Mouse (Mus musculus): ENCODE measurements around the gene Arhgef2. TPM values are rescaled to one million over a fixed set of nuclear protein-coding genes. Genes with fewer than 3 reads are reported as not detected.
A peak's percentile ranks its signal among the peaks of the same experiment; 100 is the strongest.

The Arhgef2 gene
- total and polyA plus RNA-seq, 2 experiments from 2014 or later = 46.8 to 80.3 TPM

GRCm38 (mm10) chr3:88654621-88655020, 48.9 kb downstream of the Arhgef2 start:
- no peaks in the 10 kb centered on the region for H3K9me3 ChIP-seq (ENCODE audit: low read length)
- ATAC-seq (ENCODE audit: low FRiP score) = no peak
- H3K27me3 ChIP-seq (ENCODE audit: insufficient read depth, low read length) = no peaks in the 10 kb centered on the region
- H3K4me1 ChIP-seq (ENCODE audit: insufficient read depth, low read length) = no peaks in the 10 kb centered on the region
- WGBS = 73% methylated on average over 4 of the region's 4 CpGs
- H3K36me3 ChIP-seq (ENCODE audit: insufficient read depth, low read length) = no peaks in the 10 kb centered on the region
- no peak overlapping the region for H3K27ac ChIP-seq (ENCODE audit: low read depth, low read length)
- no peak overlapping the region for H3K9ac ChIP-seq (replicated peaks; ENCODE audit: low read length, poor library complexity, severe bottlenecking)
- TF ChIP-seq CTCF (IDR thresholded peaks at IDR 0.05) = no peak
- no peak overlapping the region for H3K4me3 ChIP-seq (ENCODE audit: low read depth, low read length)
- H3K4me2 ChIP-seq (ENCODE audit: low read depth, low read length, poor library complexity, severe bottlenecking) = no peak overlapping the region
- no peak for DNase-seq (ENCODE audit: low spot score)

DNA sequence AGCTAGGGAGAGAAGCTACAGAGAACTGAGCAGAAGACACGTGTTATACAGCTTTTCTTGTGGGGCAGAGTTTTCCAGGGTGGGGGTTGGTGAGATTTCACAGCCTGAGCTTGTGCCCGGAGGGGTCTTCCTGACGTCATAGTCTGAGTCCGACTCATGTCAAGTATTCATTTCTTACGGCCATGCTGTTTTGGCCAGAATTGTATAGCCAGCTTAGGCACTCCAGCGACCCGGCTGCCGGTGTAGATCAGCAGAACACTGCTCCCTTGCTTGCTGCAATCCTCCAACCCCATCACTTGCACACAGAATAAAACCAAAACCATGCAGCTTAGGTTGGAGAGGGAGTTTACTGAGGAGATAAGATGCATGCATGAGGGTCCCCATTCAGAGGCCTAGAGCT, 49.9 kb downstream of the Arhgef2 start:
- Histone ChIP-seq H3K9ac (replicated peaks; ENCODE audit: low read length, poor library complexity, severe bottlenecking) (no peak overlapping the region), H3K36me3 (ENCODE audit: insufficient read depth, low read length) (no peaks in the 10 kb centered on the region), H3K4me3 (ENCODE audit: low read depth, low read length) (no peak overlapping the region), H3K27me3 (ENCODE audit: insufficient read depth, low read length) (no peaks in the 10 kb centered on the region), H3K27ac (ENCODE audit: low read depth, low read length) (no peak overlapping the region), H3K9me3 (ENCODE audit: low read length) (no peaks in the 10 kb centered on the region), H3K4me1 (ENCODE audit: insufficient read depth, low read length) (no peaks in the 10 kb centered on the region), H3K4me2 (ENCODE audit: low read depth, low read length, poor library complexity, severe bottlenecking) (no peak overlapping the region)
- no peak for DNase-seq (ENCODE audit: low spot score)
- no peak for TF ChIP-seq CTCF (IDR thresholded peaks at IDR 0.05)
- ATAC-seq (ENCODE audit: low FRiP score) = no peak
- 81% methylated on average over 8 of the region's 8 CpGs for WGBS

DNA sequence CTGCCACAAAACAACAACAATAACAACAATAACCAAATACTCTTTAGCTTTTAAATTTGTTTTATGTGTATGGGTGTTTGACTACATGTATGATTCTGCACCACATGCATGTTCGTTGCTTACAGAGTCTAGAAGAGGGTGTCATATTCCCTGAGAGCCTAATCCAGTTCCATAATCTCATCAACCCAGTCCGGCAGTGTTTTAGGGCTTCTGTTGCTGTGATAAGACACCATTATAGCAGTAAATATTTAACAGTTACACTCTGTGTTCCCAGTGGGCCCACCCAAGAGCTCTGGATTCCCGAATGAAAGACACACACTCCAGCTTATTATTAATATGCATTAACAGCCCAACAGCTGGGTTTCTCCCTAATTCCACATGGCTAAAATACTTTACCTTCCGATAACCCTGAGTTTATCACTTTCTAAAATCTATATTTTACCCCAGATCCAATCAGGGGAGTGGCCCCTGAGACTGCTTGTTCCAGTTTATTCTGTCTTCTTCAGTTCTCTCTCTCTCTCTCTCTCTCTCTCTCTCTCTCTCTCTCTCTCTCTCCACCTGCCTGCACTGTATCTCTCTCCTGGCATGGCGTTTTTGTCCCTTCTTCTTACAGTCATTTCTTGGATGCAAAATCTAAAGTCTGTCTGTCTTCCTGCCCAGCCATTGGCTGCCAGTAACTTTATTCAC, 52.8 kb downstream of the Arhgef2 start:
- no peak for ATAC-seq (ENCODE audit: low FRiP score)
- Histone ChIP-seq H3K9me3 (ENCODE audit: low read length) (no peaks in the 10 kb centered on the region), H3K27me3 (ENCODE audit: insufficient read depth, low read length) (no peaks in the 10 kb centered on the region), H3K4me3 (ENCODE audit: low read depth, low read length) (no peak overlapping the region), H3K36me3 (ENCODE audit: insufficient read depth, low read length) (no peaks in the 10 kb centered on the region), H3K9ac (replicated peaks; ENCODE audit: low read length, poor library complexity, severe bottlenecking) (no peak overlapping the region), H3K4me2 (ENCODE audit: low read depth, low read length, poor library complexity, severe bottlenecking) (no peak overlapping the region), H3K27ac (ENCODE audit: low read depth, low read length) (no peak overlapping the region), H3K4me1 (ENCODE audit: insufficient read depth, low read length) (no peaks in the 10 kb centered on the region)
- 69% methylated on average over 5 of the region's 5 CpGs for WGBS
- TF ChIP-seq CTCF (IDR thresholded peaks at IDR 0.05) = no peak
- no peak for DNase-seq (ENCODE audit: low spot score)

GRCm38 (mm10) chr3:88659798-88660197, 54.0 kb downstream of the Arhgef2 start:
- Histone ChIP-seq H3K4me2 (ENCODE audit: low read depth, low read length, poor library complexity, severe bottlenecking) (no peak overlapping the region), H3K27ac (ENCODE audit: low read depth, low read length) (no peak overlapping the region), H3K27me3 (ENCODE audit: insufficient read depth, low read length) (no peaks in the 10 kb centered on the region), H3K9me3 (ENCODE audit: low read length) (no peaks in the 10 kb centered on the region), H3K9ac (replicated peaks; ENCODE audit: low read length, poor library complexity, severe bottlenecking) (no peak overlapping the region), H3K4me3 (ENCODE audit: low read depth, low read length) (no peak overlapping the region), H3K4me1 (ENCODE audit: insufficient read depth, low read length) (no peaks in the 10 kb centered on the region), H3K36me3 (ENCODE audit: insufficient read depth, low read length) (no peaks in the 10 kb centered on the region)
- ATAC-seq (ENCODE audit: low FRiP score) (no peak), DNase-seq (ENCODE audit: low spot score) (no peak)
- no peak for TF ChIP-seq CTCF (IDR thresholded peaks at IDR 0.05)
- WGBS = 51% methylated on average over 6 of the region's 6 CpGs

GRCm38 (mm10) chr3:88664095-88664494, 58.3 kb downstream of the Arhgef2 start:
- DNase-seq (ENCODE audit: low spot score) (no peak), ATAC-seq (ENCODE audit: low FRiP score) (no peak)
- H3K36me3 ChIP-seq (ENCODE audit: insufficient read depth, low read length) = no peaks in the 10 kb centered on the region
- no peak overlapping the region for H3K4me2 ChIP-seq (ENCODE audit: low read depth, low read length, poor library complexity, severe bottlenecking)
- H3K9ac ChIP-seq (replicated peaks; ENCODE audit: low read length, poor library complexity, severe bottlenecking) = no peak overlapping the region
- WGBS = 86% methylated on average over 4 of the region's 4 CpGs
- no peaks in the 10 kb centered on the region for H3K27me3 ChIP-seq (ENCODE audit: insufficient read depth, low read length)
- H3K9me3 ChIP-seq (ENCODE audit: low read length) = no peaks in the 10 kb centered on the region
- no peak overlapping the region for H3K4me3 ChIP-seq (ENCODE audit: low read depth, low read length)
- TF ChIP-seq CTCF (IDR thresholded peaks at IDR 0.05) = no peak
- no peak overlapping the region for H3K27ac ChIP-seq (ENCODE audit: low read depth, low read length)
- H3K4me1 ChIP-seq (ENCODE audit: insufficient read depth, low read length) = no peaks in the 10 kb centered on the region

GRCm38 (mm10) chr3:88677399-88677798, 71.6 kb downstream of the Arhgef2 start:
- Histone ChIP-seq H3K4me3 (ENCODE audit: low read depth, low read length) (peak overlapping the region; percentile 30), H3K27me3 (ENCODE audit: insufficient read depth, low read length) (no peaks in the 10 kb centered on the region), H3K4me1 (ENCODE audit: insufficient read depth, low read length) (no peaks in the 10 kb centered on the region), H3K27ac (ENCODE audit: low read depth, low read length) (no peak overlapping the region), H3K9me3 (ENCODE audit: low read length) (no peaks in the 10 kb centered on the region), H3K36me3 (ENCODE audit: insufficient read depth, low read length) (no peaks in the 10 kb centered on the region), H3K9ac (replicated peaks; ENCODE audit: low read length, poor library complexity, severe bottlenecking) (peak overlapping the region; percentile 39; the same call in 1 of the 2 replicates), H3K4me2 (ENCODE audit: low read depth, low read length, poor library complexity, severe bottlenecking) (peak overlapping the region; percentile 61)
- DNase-seq (ENCODE audit: low spot score) (peak; percentile 90), ATAC-seq (ENCODE audit: low FRiP score) (no peak)
- 9% methylated on average over 11 of the region's 11 CpGs for WGBS
- TF ChIP-seq CTCF (IDR thresholded peaks at IDR 0.05) = peak; percentile 81
